Comparison of ENCODE assay signal across 13 mouse cellular contexts in the genomic region with DNA sequence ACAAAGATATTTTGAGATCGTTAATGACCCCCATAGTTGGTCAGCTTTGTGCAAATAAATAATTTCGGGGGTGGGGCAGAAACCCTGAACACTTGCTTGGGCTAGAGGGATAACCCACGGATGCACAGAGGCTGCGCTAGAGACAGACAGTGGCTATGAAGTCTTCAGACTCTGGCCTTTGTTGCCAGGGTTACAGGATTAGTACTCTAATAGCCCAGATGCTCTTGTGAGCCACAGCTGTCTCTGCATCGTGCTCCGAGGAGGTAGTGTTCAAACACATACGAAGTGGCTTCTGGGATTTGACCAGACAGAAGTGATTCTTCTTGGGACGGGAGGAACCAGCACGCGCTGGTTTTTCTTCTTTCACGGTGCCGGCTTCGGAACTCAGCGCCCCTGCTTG. TPM values are rescaled to one million over a fixed set of nuclear protein-coding genes. Genes with fewer than 3 reads are reported as not detected.
DNase-seq lines count a peak whose midpoint lies in the region; ATAC-seq and TF ChIP-seq lines count a peak whose summit lies in the region.
"Had no signal": no experiment of that assay in that cellular context is flagged by ENCODE, and none has a peak within 500 bp of the region (broad histone marks: within the 10 kb centered on the region; RNA-seq: fewer than 3 reads in every experiment).

No protein-coding gene starts in this region.

- TF ChIP-seq POLR2A in brain, embryonic 14.5 days (IDR thresholded peaks at IDR 0.05; ENCODE audit: borderline replicate concordance, extremely low read depth, insufficient read depth, insufficient read length, poor library complexity, severe bottlenecking): no peak

- H3K9me3 ChIP-seq in heart, embryonic 11.5 days (replicated peaks; ENCODE audit: control insufficient read depth, low read length): no peaks in the 10 kb centered on the region
- no peaks in the 10 kb centered on the region for H3K9me3 ChIP-seq in hindbrain, postnatal 0 days (ENCODE audit: low read length)
- H3K9me3 ChIP-seq in neural tube, embryonic 13.5 days: no peaks in the 10 kb centered on the region
- no peaks in the 10 kb centered on the region for H3K9me3 ChIP-seq in intestine, embryonic 16.5 days (ENCODE audit: control insufficient read depth, low read length)

- 42% methylated on average over 14 of the region's 14 CpGs for WGBS in heart, embryonic 11.5 days (ENCODE audit: insufficient replicate concordance)
- WGBS in hindbrain, postnatal 0 days: 37% methylated on average over 14 of the region's 14 CpGs
- 37% methylated on average over 14 of the region's 14 CpGs for WGBS in neural tube, embryonic 13.5 days
- 48% methylated on average over 14 of the region's 14 CpGs for WGBS in intestine, embryonic 16.5 days

- H3K27me3 ChIP-seq in heart, embryonic 11.5 days (ENCODE audit: control insufficient read depth, insufficient read depth, low read length): peaks cover 33% of the 10 kb centered on the region
- H3K27me3 ChIP-seq in hindbrain, postnatal 0 days (ENCODE audit: insufficient read depth, low read length): 0 out of 2 replicates have a peak, but pooled peaks cover 11% of the 10 kb centered on the region
- peaks cover 31% of the 10 kb centered on the region for H3K27me3 ChIP-seq in neural tube, embryonic 13.5 days
- H3K27me3 ChIP-seq in intestine, embryonic 16.5 days (replicated peaks; ENCODE audit: control insufficient read depth, insufficient read depth, low read length): no peaks in the 10 kb centered on the region; the same call in 1 of the 2 replicates

- intact Hi-C loops in heart, postnatal 10 days (cut with DNase I): no loop called here

- no peak for ATAC-seq in heart, embryonic 11.5 days (replicated peaks; ENCODE audit: insufficient number of reproducible peaks, low FRiP score, low TSS enrichment)
- no peak for ATAC-seq in hindbrain, postnatal 0 days
- ATAC-seq in neural tube, embryonic 13.5 days (ENCODE audit: low read depth): no peak
- no peak for ATAC-seq in intestine, embryonic 16.5 days
- ATAC-seq in CD4-positive, CD25-positive, alpha-beta regulatory T cell, adult 4 months: no peak
- ATAC-seq: liver, postnatal 0 days had no signal

- no peak for TF ChIP-seq CTCF in brain, embryonic 14.5 days (IDR thresholded peaks at IDR 0.05; ENCODE audit: borderline replicate concordance, extremely low read depth, insufficient read depth, insufficient read length)
- TF ChIP-seq CTCF in hindbrain, postnatal 0 days (IDR thresholded peaks at IDR 0.05; ENCODE audit: low read depth): no peak

- H3K4me2 ChIP-seq in heart, embryonic 11.5 days: peak overlapping the region; percentile 19; the same call in 1 of the 2 replicates
- H3K4me2 ChIP-seq in hindbrain, postnatal 0 days (ENCODE audit: low read depth, low read length): no peak overlapping the region
- peak overlapping the region; percentile 29; the same call in 1 of the 2 replicates for H3K4me2 ChIP-seq in neural tube, embryonic 13.5 days
- no peak overlapping the region for H3K4me2 ChIP-seq in intestine, embryonic 16.5 days (ENCODE audit: low read depth, low read length)

- no peak overlapping the region for H3K9ac ChIP-seq in heart, embryonic 11.5 days (ENCODE audit: low read depth, low read length)
- no peak overlapping the region for H3K9ac ChIP-seq in hindbrain, postnatal 0 days (replicated peaks; ENCODE audit: low read length)
- no peak overlapping the region for H3K9ac ChIP-seq in neural tube, embryonic 13.5 days
- no peak overlapping the region for H3K9ac ChIP-seq in intestine, embryonic 16.5 days (ENCODE audit: low read depth, low read length)
- H3K9ac ChIP-seq: liver, postnatal 0 days had no signal

- H3K27ac ChIP-seq in heart, embryonic 11.5 days (ENCODE audit: low read depth, low read length): no peak overlapping the region
- no peak overlapping the region for H3K27ac ChIP-seq in hindbrain, postnatal 0 days
- H3K27ac ChIP-seq in neural tube, embryonic 13.5 days (replicated peaks): no peak overlapping the region
- no peak overlapping the region for H3K27ac ChIP-seq in intestine, embryonic 16.5 days (ENCODE audit: low read length)
- H3K27ac ChIP-seq: layer of hippocampus, adult 2 months had no signal

- DNase-seq in heart, postnatal 10 days: no peak
- DNase-seq in brain, embryonic 14.5 days (ENCODE audit: low read depth): peak; percentile 61
- DNase-seq in hindbrain, postnatal 0 days (ENCODE audit: low spot score): peak; percentile 40
- no peak for DNase-seq in cerebellum, postnatal 10 days
- DNase-seq: adrenal gland, adult 2 months; B cell, adult 2 months; liver, postnatal 0 days; right cerebral cortex, postnatal 4 days had no signal

- H3K4me3 ChIP-seq in heart, embryonic 11.5 days (ENCODE audit: low read depth, low read length): no peak overlapping the region
- H3K4me3 ChIP-seq in hindbrain, postnatal 0 days (ENCODE audit: low read length): no peak overlapping the region
- H3K4me3 ChIP-seq in neural tube, embryonic 13.5 days: no peak overlapping the region
- H3K4me3 ChIP-seq in intestine, embryonic 16.5 days (ENCODE audit: low read length): no peak overlapping the region
- H3K4me3 ChIP-seq: layer of hippocampus, adult 2 months had no signal

- H3K4me1 ChIP-seq in heart, embryonic 11.5 days (ENCODE audit: control insufficient read depth, insufficient read depth, low read length): no peaks in the 10 kb centered on the region
- 0 out of 2 replicates have a peak, but pooled peaks cover 7% of the 10 kb centered on the region for H3K4me1 ChIP-seq in hindbrain, postnatal 0 days (ENCODE audit: insufficient read depth, low read length)
- H3K4me1 ChIP-seq in neural tube, embryonic 13.5 days (replicated peaks): peaks cover 18% of the 10 kb centered on the region
- H3K4me1 ChIP-seq in intestine, embryonic 16.5 days (ENCODE audit: control insufficient read depth, insufficient read depth, low read length): peaks cover 14% of the 10 kb centered on the region

- H3K36me3 ChIP-seq in heart, embryonic 11.5 days (ENCODE audit: control insufficient read depth, insufficient read depth, low read length): no peaks in the 10 kb centered on the region
- H3K36me3 ChIP-seq in hindbrain, postnatal 0 days (ENCODE audit: insufficient read depth, low read length): no peaks in the 10 kb centered on the region
- H3K36me3 ChIP-seq in neural tube, embryonic 13.5 days: no peaks in the 10 kb centered on the region
- H3K36me3 ChIP-seq in intestine, embryonic 16.5 days (ENCODE audit: control insufficient read depth, insufficient read depth, low read length): no peaks in the 10 kb centered on the region

RNA-seq across cellular contexts. Expression of gene Irf8, which starts 4.6 kb away (rescaled TPM):
- polyA plus RNA-seq in heart, embryonic 11.5 days (2014; fragmentation: Nextera tagmentation; extraction: Ambion mirVana): 3.2 and 3.9 TPM in 2 replicates
- 1 to 10 TPM; 6.0 to 7.7 TPM for total RNA-seq in heart, postnatal 10 days (2021)
- 1.4 and 1.7 TPM in 2 replicates for polyA plus RNA-seq in brain, embryonic 14.5 days (2012; rRNA removed)
- total RNA-seq in hindbrain, postnatal 0 days (2014; rRNA removed): 7.7 and 10.2 TPM in 2 replicates
- polyA plus RNA-seq in hindbrain, postnatal 0 days (2015; fragmentation: Nextera tagmentation; extraction: Ambion mirVana): 5.2 and 6.2 TPM in 2 replicates
- 4.1 and 4.9 TPM in 2 replicates for polyA plus RNA-seq in neural tube, embryonic 13.5 days (2015; fragmentation: Nextera tagmentation; extraction: Ambion mirVana)
- polyA plus RNA-seq in intestine, embryonic 16.5 days (2015; fragmentation: Nextera tagmentation; extraction: Ambion mirVana): 55.5 and 55.6 TPM in 2 replicates
- 10 to 100 TPM; 12.3 to 22.7 TPM for polyA plus RNA-seq in CD4-positive, CD25-positive, alpha-beta regulatory T cell, adult 4 months (2017; shearing (Covaris generic))

Comparison
In these comparisons a context has a peak if more than half of its experiments do, and no peak if none do; other contexts are left out.
1. H3K4me2 ChIP-seq: peak in heart, embryonic 11.5 days (single experiment) and neural tube, embryonic 13.5 days (single experiment); none in hindbrain, postnatal 0 days (single experiment) and intestine, embryonic 16.5 days (single experiment).
2. DNase-seq: peak in brain, embryonic 14.5 days (single experiment) and hindbrain, postnatal 0 days (single experiment); none in heart, postnatal 10 days (0 of 2) and cerebellum, postnatal 10 days (0 of 2).